Mouse (Mus musculus): ENCODE results near the gene Mlf2.
"Not testable (repeated sequence)": the region's sequence is repeated elsewhere in the genome, so short reads cannot be mapped to it uniquely, and the experiment has no call there.

Gene Mlf2

GRCm38 (mm10) chr6:124930754-124931524 is at the start of gene Mlf2:
Mlf2 (plus strand) TSS chr6:124931386.
- peak; percentile 99 for DNase-seq (ENCODE audit: low spot score)

- DNase-seq (ENCODE audit: low spot score) = no peak
Measured at GRCm38 (mm10) chr6:124881821-124882220, 49.4 kb upstream of the Mlf2 start.

DNA sequence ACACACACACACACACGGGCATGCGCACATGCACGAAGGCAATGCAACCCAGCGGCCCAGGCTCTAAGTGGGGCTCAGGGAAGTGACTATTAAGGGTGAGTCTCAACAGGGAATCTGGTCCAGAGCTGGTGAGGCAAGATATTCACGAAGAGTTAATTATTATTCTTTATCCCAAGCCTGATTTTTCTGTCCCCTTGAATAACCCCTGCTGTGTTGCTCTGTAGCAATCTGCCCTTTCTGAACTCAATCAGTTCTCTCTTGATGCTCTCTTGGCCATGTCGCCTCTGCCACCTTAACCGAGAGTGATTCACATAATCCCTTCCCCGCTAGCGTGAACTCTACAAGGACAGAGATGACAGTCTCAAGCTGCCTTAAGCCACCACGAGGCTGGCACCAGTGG is 47.8 kb upstream of the Mlf2 start:
- no peak for DNase-seq (ENCODE audit: low spot score)

DNA sequence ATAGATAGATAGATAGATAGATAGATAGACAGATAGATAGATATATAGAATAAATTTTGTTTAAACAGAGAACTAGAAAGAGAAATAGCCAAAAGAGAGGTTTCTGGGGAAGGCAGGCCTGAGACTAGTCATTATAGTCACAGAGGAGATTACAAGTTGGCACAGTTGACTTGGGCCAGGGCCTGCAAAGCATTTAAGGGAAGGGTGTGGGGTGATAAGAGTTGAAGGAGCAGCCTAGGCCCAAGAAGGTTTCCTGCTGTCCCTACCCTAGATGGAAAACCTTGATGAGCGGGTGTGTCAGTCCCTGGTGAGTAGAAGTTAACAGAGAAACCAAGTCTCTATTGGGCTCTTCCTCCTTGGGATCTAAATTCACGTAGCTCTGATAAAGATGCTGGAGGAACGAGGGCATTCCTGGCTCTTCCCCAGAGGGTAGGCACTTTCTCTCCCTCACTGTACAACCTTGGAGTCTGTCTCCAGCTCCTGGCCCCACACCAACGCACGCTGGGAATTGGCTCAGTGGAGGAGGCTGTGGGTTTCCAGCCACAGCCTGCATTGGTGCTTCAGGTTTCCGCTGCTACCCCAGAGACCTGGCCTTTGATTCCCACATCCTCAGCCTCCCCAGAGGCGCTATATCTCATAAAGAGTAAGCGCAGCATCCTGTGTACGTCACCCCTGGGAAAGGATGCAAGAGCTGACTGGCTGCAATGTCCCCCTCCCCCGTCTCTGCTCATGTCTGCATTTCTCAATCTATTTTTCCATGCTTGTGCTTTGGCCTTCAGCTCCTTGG is 46.3 kb upstream of the Mlf2 start:
- DNase-seq (ENCODE audit: low spot score) = no peak

GRCm38 (mm10) chr6:124885956-124886381 is 45.2 kb upstream of the Mlf2 start:
- no peak for DNase-seq (ENCODE audit: low spot score)

- DNase-seq (ENCODE audit: low spot score) = no peak
Measured at GRCm38 (mm10) chr6:124887986-124888385, 43.2 kb upstream of the Mlf2 start, which contains the start of gene Cd4. Cd4 (minus strand) TSS chr6:124888221.

GRCm38 (mm10) chr6:124888555-124889125 is 42.5 kb upstream of the Mlf2 start:
- no peak for DNase-seq (ENCODE audit: low spot score)

GRCm38 (mm10) chr6:124890997-124891396 is 40.2 kb upstream of the Mlf2 start:
- no peak for DNase-seq (ENCODE audit: low spot score)

DNA sequence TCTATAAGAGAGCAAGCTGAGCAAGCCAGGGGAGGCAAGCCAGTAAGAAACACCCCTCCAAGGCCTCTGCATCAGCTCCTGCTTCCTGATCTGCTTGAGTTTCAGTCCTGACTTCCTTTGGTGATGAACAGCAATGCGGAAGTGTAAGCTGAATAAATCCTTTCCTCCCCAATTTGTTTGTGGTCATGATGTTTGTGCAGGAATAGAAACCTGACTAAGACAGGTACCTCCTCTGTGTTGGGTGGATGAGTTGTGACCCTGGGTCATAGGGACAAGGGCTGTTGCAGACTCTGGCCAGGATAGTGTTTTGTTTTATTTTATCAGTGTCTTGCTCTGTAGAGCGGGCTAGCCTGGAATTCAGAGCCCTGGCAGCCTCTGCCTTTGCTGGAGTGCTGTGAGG is 37.1 kb upstream of the Mlf2 start:
- not testable (repeated sequence) for DNase-seq (ENCODE audit: low spot score)

GRCm38 (mm10) chr6:124898359-124898758 is 32.8 kb upstream of the Mlf2 start:
- DNase-seq (ENCODE audit: low spot score) = no peak

- no peak for DNase-seq (ENCODE audit: low spot score)
Measured at GRCm38 (mm10) chr6:124900056-124900800, 31.0 kb upstream of the Mlf2 start.

GRCm38 (mm10) chr6:124900801-124901480 is 30.2 kb upstream of the Mlf2 start:
- peak; percentile 73 for DNase-seq (ENCODE audit: low spot score)

DNA sequence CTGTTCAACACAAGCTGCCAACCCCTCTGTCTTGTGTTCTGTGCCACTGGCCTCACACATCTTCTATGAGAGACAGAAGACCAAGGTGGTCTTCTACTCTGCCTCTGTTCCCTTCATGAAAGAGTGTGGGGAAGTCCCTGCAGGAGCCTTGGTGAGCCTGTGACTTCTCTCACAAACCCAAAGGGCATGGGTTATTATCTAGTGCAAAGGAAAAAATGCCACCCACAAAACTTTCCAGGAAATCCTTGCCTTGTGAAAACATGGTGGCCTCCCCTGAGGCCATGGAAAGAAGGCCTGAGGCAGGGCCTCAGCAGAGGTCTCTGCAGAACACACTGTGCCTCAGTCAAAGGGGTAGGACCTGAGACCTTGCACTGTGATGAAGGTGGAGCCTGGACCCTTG is 29.3 kb upstream of the Mlf2 start:
- no peak for DNase-seq (ENCODE audit: low spot score)

DNA sequence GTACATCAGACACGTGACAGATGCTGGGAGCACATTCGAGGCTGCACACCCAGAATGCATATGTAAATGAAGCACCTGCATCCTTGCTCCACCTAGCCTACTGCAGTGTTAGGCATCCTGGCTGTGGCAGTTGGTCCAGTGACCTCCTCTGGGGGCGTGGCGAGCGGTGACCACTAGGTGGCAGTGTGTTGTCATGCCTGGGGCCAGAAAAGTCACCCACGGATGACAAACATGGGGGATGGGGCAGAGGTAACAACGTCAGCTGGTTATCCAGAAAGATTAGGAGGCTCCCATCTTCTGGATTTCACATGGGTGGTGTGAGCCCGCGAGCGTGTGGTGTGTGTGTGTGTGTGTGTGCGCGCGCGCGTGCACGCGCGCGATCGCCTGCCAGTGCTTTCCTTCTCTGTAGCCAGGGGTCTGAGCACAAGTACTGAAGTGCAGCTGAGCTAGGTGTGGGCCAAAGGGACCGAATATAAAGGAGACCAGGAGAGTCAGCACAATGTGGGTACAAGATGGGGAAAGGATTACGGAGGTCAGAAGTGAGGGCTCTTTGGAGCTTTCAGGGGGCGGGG is 27.5 kb upstream of the Mlf2 start:
- DNase-seq (ENCODE audit: low spot score) = peak; percentile 95

DNA sequence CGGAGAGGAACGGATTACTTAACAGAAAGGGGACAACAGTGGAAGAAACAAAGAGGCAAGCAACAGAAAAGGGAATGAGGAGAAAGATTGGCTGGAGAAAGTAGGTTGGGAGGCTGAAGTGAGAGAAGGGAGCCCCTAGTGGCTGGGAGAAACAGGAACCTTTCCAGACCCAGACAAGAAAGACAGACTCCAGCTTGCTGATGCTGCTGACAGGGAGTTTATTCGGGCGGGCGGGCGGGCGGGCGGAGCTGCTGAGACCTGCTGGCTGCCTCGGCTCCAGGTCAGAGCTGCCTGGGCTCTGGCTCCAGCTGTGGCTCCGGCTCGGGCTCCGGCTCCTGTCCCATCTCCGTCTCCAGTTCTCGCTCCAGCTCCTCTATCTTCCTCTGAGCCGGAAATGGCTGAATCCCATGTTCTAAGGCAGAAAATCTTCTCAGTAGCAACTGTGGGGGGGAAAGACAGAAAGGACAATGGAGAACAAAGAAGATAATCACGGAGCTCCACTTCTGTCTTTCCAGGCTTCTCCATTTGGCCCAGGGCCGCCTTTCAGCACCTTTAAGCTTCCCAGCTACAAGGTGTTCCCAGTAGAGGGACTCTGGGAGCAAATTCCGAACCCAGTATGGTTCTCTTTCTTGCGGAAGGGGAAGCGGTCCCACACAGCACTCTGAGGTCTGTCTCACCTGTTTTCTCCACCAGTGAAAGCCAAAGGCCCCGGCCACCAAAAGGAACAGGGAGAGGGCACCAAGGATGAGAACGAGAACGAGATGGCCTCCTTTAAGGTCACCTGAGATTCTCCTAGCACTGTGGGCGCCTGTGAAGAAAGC is 26.8 kb upstream of the Mlf2 start:
- peak; percentile 84 for DNase-seq (ENCODE audit: low spot score)

DNA sequence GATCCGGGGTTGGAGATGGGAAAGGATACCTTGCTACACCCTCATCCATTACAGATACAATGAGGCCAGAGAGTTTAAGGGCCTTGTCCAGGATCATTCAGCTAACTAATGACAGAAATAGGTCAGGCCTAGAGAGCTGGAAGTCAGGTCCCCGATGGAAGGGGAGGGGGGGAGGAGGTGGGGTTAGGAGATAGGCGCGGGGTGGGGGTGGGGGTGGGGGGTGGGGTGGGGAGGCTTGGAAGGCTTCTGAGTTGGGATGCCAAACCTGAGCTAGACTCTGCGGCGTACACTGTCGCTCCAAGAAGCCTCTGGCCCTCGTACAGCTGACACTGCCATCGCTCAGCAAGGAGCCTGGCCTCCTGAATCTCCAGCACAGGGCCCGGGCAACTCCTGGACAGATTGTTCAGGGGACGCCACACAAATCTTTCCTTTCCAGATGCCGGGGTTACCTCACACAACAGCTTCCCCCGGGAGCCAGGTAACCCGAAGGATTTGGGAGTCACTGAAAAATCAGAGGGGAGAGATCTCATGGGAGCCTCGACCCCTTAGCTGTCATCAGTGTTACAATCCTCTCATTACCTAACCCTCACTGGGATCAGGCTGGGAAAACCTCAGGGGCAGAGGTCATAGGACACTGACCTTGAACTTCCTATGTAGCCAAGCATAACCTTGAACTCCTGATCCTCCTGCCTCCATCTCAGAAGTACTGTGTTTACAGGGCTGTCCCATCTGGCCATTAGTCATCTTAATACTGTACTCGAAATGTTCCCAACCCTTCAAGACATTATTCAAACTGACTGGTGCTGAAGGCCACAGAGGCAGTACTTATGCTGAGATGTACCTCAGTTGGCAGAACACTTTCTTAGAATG is 26.0 kb upstream of the Mlf2 start:
- no peak for DNase-seq (ENCODE audit: low spot score)

- no peak for DNase-seq (ENCODE audit: low spot score)
Measured at GRCm38 (mm10) chr6:124907767-124908166, 23.4 kb upstream of the Mlf2 start.

GRCm38 (mm10) chr6:124910032-124910431 is 21.2 kb upstream of the Mlf2 start:
- no peak for DNase-seq (ENCODE audit: low spot score)

DNA sequence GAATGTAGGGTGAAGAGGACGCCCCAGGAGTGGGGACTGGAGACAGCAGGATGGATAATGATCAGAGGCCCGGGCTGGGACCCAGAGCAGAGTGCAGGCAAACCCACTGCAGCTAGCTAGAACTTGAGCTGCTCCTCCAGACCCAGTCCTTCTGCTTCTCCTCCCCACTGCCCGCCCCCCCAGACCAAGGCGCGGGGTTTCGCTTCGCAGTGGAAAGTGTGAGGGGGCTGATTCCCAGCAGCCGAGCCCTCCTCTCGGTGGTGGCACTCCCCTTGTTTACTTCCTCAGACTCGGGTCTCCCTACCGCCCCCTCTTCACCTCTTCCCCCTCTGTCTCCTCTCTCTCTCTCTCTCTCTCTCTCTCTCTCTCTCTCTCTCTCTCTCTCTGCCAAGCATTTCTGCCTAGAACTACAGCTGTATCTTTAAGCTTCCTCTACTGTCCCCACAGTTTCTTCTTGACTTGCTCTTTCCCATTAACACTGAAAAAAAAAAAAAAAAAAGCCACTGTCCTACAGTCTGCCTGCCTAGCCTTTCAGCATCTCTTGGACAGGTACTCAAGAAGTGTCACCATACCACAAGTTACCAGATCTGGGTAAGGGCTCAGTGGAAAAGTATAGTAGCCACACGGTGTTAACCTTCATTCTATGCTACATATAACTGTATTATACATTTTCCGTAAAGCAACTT is 19.5 kb upstream of the Mlf2 start, which contains the start of gene Lag3:
TSS of gene Lag3 (minus strand) at position 173 of the 686 bp plus-strand sequence.
- no peak for DNase-seq (ENCODE audit: low spot score)

Measured in layer of hippocampus, adult 11-12 months (tissue).